Mouse (Mus musculus): ENCODE measurements around the gene L3mbtl1.

Gene L3mbtl1

GRCm38 (mm10) chr2:162939562-162939961 lies 3.7 kb upstream of the L3mbtl1 start:
- in situ Hi-C loops (cut with MboI): no loop called here

- in situ Hi-C loops (cut with MboI): no loop called here
These were observed 659 bp downstream of the L3mbtl1 start for GRCm38 (mm10) chr2:162943931-162944330.

- in situ Hi-C loops (cut with MboI): no loop called here
These were observed 3.7 kb downstream of the L3mbtl1 start for GRCm38 (mm10) chr2:162946964-162947363.

GRCm38 (mm10) chr2:162947736-162948135 lies 4.5 kb downstream of the L3mbtl1 start:
- in situ Hi-C loops (cut with MboI): no loop called here

- in situ Hi-C loops (cut with MboI): no loop called here
These were observed 4.9 kb downstream of the L3mbtl1 start for GRCm38 (mm10) chr2:162948221-162948620.

- in situ Hi-C loops (cut with MboI): no loop called here
These were observed 7.5 kb downstream of the L3mbtl1 start for GRCm38 (mm10) chr2:162950776-162951175.

GRCm38 (mm10) chr2:162956843-162957242 lies 13.6 kb downstream of the L3mbtl1 start:
- in situ Hi-C loops (cut with MboI): no loop called here

GRCm38 (mm10) chr2:162961321-162961720 lies 18.0 kb downstream of the L3mbtl1 start:
- in situ Hi-C loops (cut with MboI): no loop called here

GRCm38 (mm10) chr2:162966734-162967133 lies 23.5 kb downstream of the L3mbtl1 start:
- in situ Hi-C loops (cut with MboI): no loop called here

GRCm38 (mm10) chr2:162968357-162968756 lies 25.1 kb downstream of the L3mbtl1 start:
- in situ Hi-C loops (cut with MboI): no loop called here

- in situ Hi-C loops (cut with MboI): no loop called here
These were observed 25.8 kb downstream of the L3mbtl1 start for GRCm38 (mm10) chr2:162969101-162969500.

- in situ Hi-C loops (cut with MboI): no loop called here
These were observed 27.6 kb downstream of the L3mbtl1 start for GRCm38 (mm10) chr2:162970896-162971295.

- in situ Hi-C loops (cut with MboI): no loop called here
These were observed 29.5 kb downstream of the L3mbtl1 start for GRCm38 (mm10) chr2:162972752-162973151.

- in situ Hi-C loops (cut with MboI): no loop called here
These were observed 29.9 kb downstream of the L3mbtl1 start for GRCm38 (mm10) chr2:162973206-162973605.

- in situ Hi-C loops (cut with MboI): no loop called here
These were observed 30.4 kb downstream of the L3mbtl1 start for GRCm38 (mm10) chr2:162973637-162974036.

- in situ Hi-C loops (cut with MboI): no loop called here
These were observed 32.0 kb downstream of the L3mbtl1 start for GRCm38 (mm10) chr2:162975157-162975775.

GRCm38 (mm10) chr2:162976001-162976400 lies 32.7 kb downstream of the L3mbtl1 start:
- in situ Hi-C loops (cut with MboI): no loop called here

- in situ Hi-C loops (cut with MboI): no loop called here
These were observed 41.1 kb downstream of the L3mbtl1 start for GRCm38 (mm10) chr2:162984381-162984780.

GRCm38 (mm10) chr2:162985923-162986322 lies 42.7 kb downstream of the L3mbtl1 start:
- in situ Hi-C loops (cut with MboI): no loop called here

GRCm38 (mm10) chr2:162986764-162987163 lies 43.5 kb downstream of the L3mbtl1 start:
- in situ Hi-C loops (cut with MboI): no loop called here

- in situ Hi-C loops (cut with MboI): no loop called here
These were observed 43.9 kb downstream of the L3mbtl1 start, which contains the start of gene Sgk2 for GRCm38 (mm10) chr2:162987218-162987617. Gene Sgk2, plus strand, starts transcription at chr2:162987330.

GRCm38 (mm10) chr2:162988235-162988634 lies 45.0 kb downstream of the L3mbtl1 start:
- in situ Hi-C loops (cut with MboI): no loop called here

- in situ Hi-C loops (cut with MboI): no loop called here
These were observed 48.3 kb downstream of the L3mbtl1 start for GRCm38 (mm10) chr2:162991394-162992083.

GRCm38 (mm10) chr2:162992084-162992437 lies 48.8 kb downstream of the L3mbtl1 start:
- in situ Hi-C loops (cut with MboI): no loop called here
